Mouse (Mus musculus): Measurements from ENCODE around the gene Gramd1b. TPM values are rescaled to one million over a fixed set of nuclear protein-coding genes. Genes with fewer than 3 reads are reported as not detected.

The Gramd1b gene
- polyA plus RNA-seq, 1 experiment from 2014 or later, result 2.9 TPM

- no peaks in the 10 kb centered on the region for H3K36me3 ChIP-seq (replicated peaks; ENCODE audit: control insufficient read depth, insufficient read depth, low read depth, low read length)
- no peak for ATAC-seq (replicated peaks; ENCODE audit: insufficient number of reproducible peaks, low FRiP score, low TSS enrichment, low read depth)
Observed at GRCm38 (mm10) chr9:40389669-40390395, 141.4 kb downstream of the Gramd1b start.

GRCm38 (mm10) chr9:40389175-40389574, 142.0 kb downstream of the Gramd1b start:
- Histone ChIP-seq H3K9me3 (replicated peaks; ENCODE audit: control insufficient read depth, low read length) (no peaks in the 10 kb centered on the region), H3K4me2 (ENCODE audit: low read depth, low read length) (no peak overlapping the region), H3K27me3 (ENCODE audit: control insufficient read depth, insufficient read depth, low read length) (no peaks in the 10 kb centered on the region), H3K9ac (replicated peaks; ENCODE audit: low read length) (no peak overlapping the region), H3K27ac (replicated peaks; ENCODE audit: low read depth, low read length) (no peak overlapping the region), H3K4me3 (ENCODE audit: low read depth, low read length) (no peak overlapping the region), H3K4me1 (ENCODE audit: control insufficient read depth, insufficient read depth, low read length) (peaks cover 4% of the 10 kb centered on the region; the same call in 1 of the 2 replicates), H3K36me3 (replicated peaks; ENCODE audit: control insufficient read depth, insufficient read depth, low read depth, low read length) (no peaks in the 10 kb centered on the region)
- 77% methylated on average over 6 of the region's 6 CpGs for WGBS
- DNase-seq (ENCODE audit: low spot score), result no peak
- no peak for ATAC-seq (replicated peaks; ENCODE audit: insufficient number of reproducible peaks, low FRiP score, low TSS enrichment, low read depth)

More at GRCm38 (mm10) chr9:40389669-40390395, 141.4 kb downstream of the Gramd1b start:
- 87% methylated on average over 8 of the region's 8 CpGs for WGBS
- no peak overlapping the region for H3K9ac ChIP-seq (replicated peaks; ENCODE audit: low read length)
- DNase-seq (ENCODE audit: low spot score), result no peak
- H3K9me3 ChIP-seq (replicated peaks; ENCODE audit: control insufficient read depth, low read length), result no peaks in the 10 kb centered on the region
- no peak overlapping the region for H3K4me3 ChIP-seq (ENCODE audit: low read depth, low read length)
- no peaks in the 10 kb centered on the region for H3K27me3 ChIP-seq (ENCODE audit: control insufficient read depth, insufficient read depth, low read length)
- no peak overlapping the region for H3K27ac ChIP-seq (replicated peaks; ENCODE audit: low read depth, low read length)
- H3K4me2 ChIP-seq (ENCODE audit: low read depth, low read length), result no peak overlapping the region
- H3K4me1 ChIP-seq (ENCODE audit: control insufficient read depth, insufficient read depth, low read length), result peaks cover 4% of the 10 kb centered on the region; the same call in 1 of the 2 replicates

GRCm38 (mm10) chr9:40384781-40385180, 146.4 kb downstream of the Gramd1b start:
- H3K36me3 ChIP-seq (replicated peaks; ENCODE audit: control insufficient read depth, insufficient read depth, low read depth, low read length), result no peaks in the 10 kb centered on the region
- H3K4me3 ChIP-seq (ENCODE audit: low read depth, low read length), result no peak overlapping the region
- 88% methylated on average over 5 of the region's 5 CpGs for WGBS

GRCm38 (mm10) chr9:40382508-40382907, 148.7 kb downstream of the Gramd1b start:
- no peaks in the 10 kb centered on the region for H3K9me3 ChIP-seq (replicated peaks; ENCODE audit: control insufficient read depth, low read length)
- no peaks in the 10 kb centered on the region for H3K27me3 ChIP-seq (ENCODE audit: control insufficient read depth, insufficient read depth, low read length)
- H3K27ac ChIP-seq (replicated peaks; ENCODE audit: low read depth, low read length), result no peak overlapping the region
- no peak overlapping the region for H3K4me2 ChIP-seq (ENCODE audit: low read depth, low read length)
- no peaks in the 10 kb centered on the region for H3K36me3 ChIP-seq (replicated peaks; ENCODE audit: control insufficient read depth, insufficient read depth, low read depth, low read length)
- no peak overlapping the region for H3K4me3 ChIP-seq (ENCODE audit: low read depth, low read length)
- WGBS, result 72% methylated on average over 3 of the region's 3 CpGs
- H3K4me1 ChIP-seq (ENCODE audit: control insufficient read depth, insufficient read depth, low read length), result no peaks in the 10 kb centered on the region
- no peak overlapping the region for H3K9ac ChIP-seq (replicated peaks; ENCODE audit: low read length)
- no peak for DNase-seq (ENCODE audit: low spot score)
- no peak for ATAC-seq (replicated peaks; ENCODE audit: insufficient number of reproducible peaks, low FRiP score, low TSS enrichment, low read depth)

More at GRCm38 (mm10) chr9:40384781-40385180, 146.4 kb downstream of the Gramd1b start:
- Histone ChIP-seq H3K9ac (replicated peaks; ENCODE audit: low read length) (no peak overlapping the region), H3K9me3 (replicated peaks; ENCODE audit: control insufficient read depth, low read length) (no peaks in the 10 kb centered on the region), H3K4me2 (ENCODE audit: low read depth, low read length) (no peak overlapping the region), H3K27me3 (ENCODE audit: control insufficient read depth, insufficient read depth, low read length) (no peaks in the 10 kb centered on the region), H3K27ac (replicated peaks; ENCODE audit: low read depth, low read length) (no peak overlapping the region), H3K4me1 (ENCODE audit: control insufficient read depth, insufficient read depth, low read length) (no peaks in the 10 kb centered on the region)
- no peak for ATAC-seq (replicated peaks; ENCODE audit: insufficient number of reproducible peaks, low FRiP score, low TSS enrichment, low read depth)
- no peak for DNase-seq (ENCODE audit: low spot score)

GRCm38 (mm10) chr9:40381416-40382411, 149.5 kb downstream of the Gramd1b start:
- H3K4me1 ChIP-seq (ENCODE audit: control insufficient read depth, insufficient read depth, low read length), result no peaks in the 10 kb centered on the region
- no peaks in the 10 kb centered on the region for H3K36me3 ChIP-seq (replicated peaks; ENCODE audit: control insufficient read depth, insufficient read depth, low read depth, low read length)
- no peak overlapping the region; the same call in 1 of the 2 replicates for H3K9ac ChIP-seq (replicated peaks; ENCODE audit: low read length)
- WGBS, result 15% methylated on average over 15 of the region's 15 CpGs
- H3K9me3 ChIP-seq (replicated peaks; ENCODE audit: control insufficient read depth, low read length), result no peaks in the 10 kb centered on the region
- H3K4me3 ChIP-seq (ENCODE audit: low read depth, low read length), result no peak overlapping the region
- no peaks in the 10 kb centered on the region for H3K27me3 ChIP-seq (ENCODE audit: control insufficient read depth, insufficient read depth, low read length)
- no peak overlapping the region for H3K27ac ChIP-seq (replicated peaks; ENCODE audit: low read depth, low read length)
- no peak for DNase-seq (ENCODE audit: low spot score)
- peak; percentile 78 for ATAC-seq (replicated peaks; ENCODE audit: insufficient number of reproducible peaks, low FRiP score, low TSS enrichment, low read depth)
- H3K4me2 ChIP-seq (ENCODE audit: low read depth, low read length), result no peak overlapping the region

- Histone ChIP-seq H3K4me3 (ENCODE audit: low read depth, low read length) (no peak overlapping the region), H3K27ac (replicated peaks; ENCODE audit: low read depth, low read length) (no peak overlapping the region), H3K4me1 (ENCODE audit: control insufficient read depth, insufficient read depth, low read length) (peaks cover 4% of the 10 kb centered on the region; the same call in 1 of the 2 replicates), H3K9ac (replicated peaks; ENCODE audit: low read length) (no peak overlapping the region), H3K4me2 (ENCODE audit: low read depth, low read length) (no peak overlapping the region; the same call in 1 of the 2 replicates), H3K27me3 (ENCODE audit: control insufficient read depth, insufficient read depth, low read length) (no peaks in the 10 kb centered on the region), H3K9me3 (replicated peaks; ENCODE audit: control insufficient read depth, low read length) (no peaks in the 10 kb centered on the region), H3K36me3 (replicated peaks; ENCODE audit: control insufficient read depth, insufficient read depth, low read depth, low read length) (no peaks in the 10 kb centered on the region)
- no peak; the same call in 1 of the 2 replicates for ATAC-seq (replicated peaks; ENCODE audit: insufficient number of reproducible peaks, low FRiP score, low TSS enrichment, low read depth)
- DNase-seq (ENCODE audit: low spot score), result no peak
- WGBS, result 63% methylated on average over 9 of the region's 9 CpGs
Observed at GRCm38 (mm10) chr9:40376711-40377410, 154.3 kb downstream of the Gramd1b start.

GRCm38 (mm10) chr9:40376139-40376541, 155.0 kb downstream of the Gramd1b start:
- 4% methylated on average over 11 of the region's 11 CpGs for WGBS
- DNase-seq (ENCODE audit: low spot score), result peak; percentile 76
- ATAC-seq (replicated peaks; ENCODE audit: insufficient number of reproducible peaks, low FRiP score, low TSS enrichment, low read depth), result peak; percentile 57
- no peak overlapping the region for H3K27ac ChIP-seq (replicated peaks; ENCODE audit: low read depth, low read length)
- H3K9ac ChIP-seq (replicated peaks; ENCODE audit: low read length), result peak overlapping the region; percentile 32
- no peaks in the 10 kb centered on the region for H3K9me3 ChIP-seq (replicated peaks; ENCODE audit: control insufficient read depth, low read length)
- H3K4me1 ChIP-seq (ENCODE audit: control insufficient read depth, insufficient read depth, low read length), result peaks cover 4% of the 10 kb centered on the region; the same call in 1 of the 2 replicates
- H3K36me3 ChIP-seq (replicated peaks; ENCODE audit: control insufficient read depth, insufficient read depth, low read depth, low read length), result no peaks in the 10 kb centered on the region
- H3K4me3 ChIP-seq (ENCODE audit: low read depth, low read length), result peak overlapping the region; percentile 12; the same call in 1 of the 2 replicates
- H3K27me3 ChIP-seq (ENCODE audit: control insufficient read depth, insufficient read depth, low read length), result no peaks in the 10 kb centered on the region
- H3K4me2 ChIP-seq (ENCODE audit: low read depth, low read length), result peak overlapping the region; percentile 40

All from embryonic facial prominence, embryonic 11.5 days (tissue).